Mouse (Mus musculus) left cerebral cortex, adult 11 months (tissue): ENCODE measurements around the gene Eif3l.

Source experiments
- DNase-seq: peaks from one replicate; pipeline ENCODE4 v3.0.0; 2022; ENCODE audit warnings: low spot score

Eif3l gene

DNA sequence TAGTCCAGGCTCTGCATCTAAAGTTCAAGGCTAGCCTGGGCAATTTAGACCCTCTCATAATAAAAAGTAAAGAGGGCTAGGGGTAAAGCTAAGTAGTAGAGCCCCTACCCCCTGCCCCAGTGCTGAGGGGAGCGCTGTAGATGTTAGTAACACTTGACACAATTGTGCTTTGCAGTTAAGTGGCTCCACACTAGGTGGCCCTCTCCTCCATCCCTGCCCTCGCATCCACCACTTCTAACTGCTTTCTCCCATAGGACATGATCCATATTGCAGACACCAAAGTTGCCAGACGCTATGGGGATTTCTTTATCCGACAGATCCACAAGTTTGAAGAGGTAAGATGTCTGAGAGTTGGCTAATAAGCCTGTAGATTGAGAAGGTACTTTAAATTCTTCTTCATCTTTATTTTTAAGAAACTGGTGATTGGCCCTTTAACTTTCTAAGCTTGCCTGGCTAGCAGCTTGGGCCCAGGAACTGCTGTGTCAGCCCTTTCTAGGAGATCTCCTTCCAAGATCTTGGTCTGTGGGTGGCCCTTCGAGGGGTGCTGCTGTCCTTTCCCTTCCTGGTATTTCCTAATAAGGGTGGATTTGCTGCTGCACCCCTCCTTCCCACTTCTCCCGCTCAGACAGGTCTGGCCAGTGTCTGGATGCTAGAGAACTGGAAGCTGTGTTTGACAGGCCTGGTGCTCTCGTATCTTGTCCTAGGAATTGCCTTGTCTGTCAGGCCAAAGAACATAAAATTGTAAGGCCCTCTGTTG lies 18.3 kb downstream of the Eif3l start:
- no peak for DNase-seq

DNA sequence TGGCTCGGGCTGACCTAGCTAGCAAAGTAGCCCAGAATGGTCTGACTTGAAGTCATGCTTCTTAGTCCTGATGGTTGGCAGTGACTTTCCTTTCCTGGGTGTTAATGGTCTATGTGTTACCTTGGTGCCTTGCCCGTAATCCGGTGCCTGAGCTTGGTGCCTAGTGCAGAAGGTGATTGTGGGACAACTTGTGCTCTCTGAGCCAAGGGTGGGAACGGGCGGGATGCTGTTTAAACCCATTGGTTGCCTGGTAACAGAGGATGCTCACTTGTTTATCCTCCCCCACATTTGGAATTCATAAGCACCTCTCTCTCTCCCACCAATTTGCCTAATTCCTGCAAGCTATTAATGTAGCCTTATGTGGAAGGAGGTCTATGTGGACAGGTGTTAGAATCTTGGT lies 20.5 kb downstream of the Eif3l start:
- DNase-seq, result no peak

DNA sequence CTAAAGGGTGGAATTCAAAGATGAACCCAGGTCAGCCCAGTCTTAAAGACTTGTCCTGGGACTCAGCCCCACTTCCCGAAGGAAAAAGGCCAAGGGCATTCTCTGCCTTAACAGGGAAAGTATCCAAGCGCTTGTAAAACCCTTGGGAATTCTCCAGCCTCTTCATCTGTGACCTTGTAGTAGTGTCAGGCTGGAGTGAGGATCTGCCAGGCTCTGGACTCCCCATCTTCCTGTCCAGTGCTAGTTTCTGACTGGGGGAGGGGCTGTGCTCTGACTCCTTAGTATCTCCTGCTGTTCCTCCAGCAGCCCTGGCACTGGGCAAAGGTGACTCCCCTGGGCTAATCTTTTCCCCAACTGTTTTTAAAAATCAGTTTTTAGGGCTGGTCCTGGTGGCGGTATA lies 21.6 kb downstream of the Eif3l start:
- no peak for DNase-seq

DNA sequence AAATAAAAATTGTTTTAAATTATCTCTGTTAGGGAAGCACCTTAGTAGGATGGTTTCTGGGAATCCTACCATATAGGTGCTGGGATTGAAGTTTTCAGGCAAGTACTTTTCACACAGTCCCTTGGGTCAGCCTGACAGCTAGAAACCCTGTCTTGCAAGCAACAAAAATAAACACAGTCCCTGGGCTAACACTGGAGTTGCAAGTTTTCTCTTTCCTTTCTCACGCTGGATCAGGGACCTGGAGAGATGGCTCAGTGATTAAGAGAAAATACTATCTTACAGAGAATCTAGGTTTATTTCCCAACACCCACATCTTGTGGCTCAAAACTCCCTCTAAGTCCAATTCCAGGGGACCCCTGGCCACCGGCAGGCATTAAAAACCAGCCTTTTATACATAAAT lies 22.2 kb downstream of the Eif3l start:
- no peak for DNase-seq

DNA sequence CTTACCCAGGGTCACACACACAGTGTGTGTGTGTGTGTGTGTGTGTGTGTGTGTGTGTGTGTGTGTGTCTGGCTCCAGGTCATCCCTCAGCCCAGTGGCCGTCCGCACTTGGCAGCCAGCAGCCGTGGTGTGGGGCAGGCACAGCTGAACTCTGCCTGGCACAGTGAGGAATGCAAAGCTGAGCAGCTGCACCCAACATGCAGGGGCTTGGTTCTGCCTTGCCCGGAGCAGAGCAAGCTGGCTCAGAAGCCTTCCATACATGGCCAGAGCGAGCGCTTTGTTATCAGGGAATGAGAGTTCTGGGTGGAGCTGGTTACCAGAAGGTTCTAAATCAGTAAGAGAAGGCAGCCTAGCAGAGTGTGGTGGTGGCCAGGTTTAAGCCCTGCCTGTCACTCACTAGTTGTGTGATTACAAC lies 22.6 kb downstream of the Eif3l start:
- no peak for DNase-seq

DNA sequence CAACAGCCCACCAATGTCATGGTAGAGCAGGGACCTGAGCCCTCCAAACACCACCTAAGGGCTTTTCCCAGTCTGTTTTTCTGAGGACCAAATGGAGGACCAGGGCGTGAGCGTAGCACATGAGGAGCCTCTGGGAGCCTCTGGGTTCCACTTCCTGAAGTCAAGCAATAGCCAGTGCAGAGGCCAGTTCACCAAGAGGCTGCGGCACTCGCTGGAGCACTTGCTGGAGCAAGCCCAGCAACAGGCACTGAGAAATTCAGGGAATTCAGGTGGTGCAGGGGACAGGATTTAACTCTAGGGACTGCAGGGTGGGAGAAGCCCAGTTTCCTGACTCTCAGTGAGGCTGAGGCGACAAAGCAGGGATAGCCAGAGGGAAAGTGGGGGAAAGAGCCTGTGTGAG lies 23.2 kb downstream of the Eif3l start:
- DNase-seq, result no peak

DNA sequence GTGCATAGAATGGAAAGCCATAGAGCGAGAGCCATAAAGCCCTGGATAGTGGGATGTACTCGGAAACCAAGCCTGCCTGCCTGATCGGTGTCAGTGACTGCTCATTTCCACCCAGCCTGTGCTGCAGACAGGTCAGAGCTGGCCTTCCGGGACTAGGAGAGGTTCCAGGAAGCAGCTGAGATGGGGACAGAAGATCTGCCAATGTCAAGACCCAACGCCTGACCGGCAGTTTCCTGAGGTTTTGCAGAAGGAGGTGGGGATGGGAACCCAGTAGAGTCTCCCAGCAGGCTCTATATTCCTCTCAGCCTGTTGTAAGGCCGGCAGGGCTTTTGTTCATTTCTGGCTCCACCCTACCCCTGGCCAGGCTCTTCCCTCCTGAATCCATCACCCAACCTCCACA lies 23.9 kb downstream of the Eif3l start:
- DNase-seq, result no peak

DNA sequence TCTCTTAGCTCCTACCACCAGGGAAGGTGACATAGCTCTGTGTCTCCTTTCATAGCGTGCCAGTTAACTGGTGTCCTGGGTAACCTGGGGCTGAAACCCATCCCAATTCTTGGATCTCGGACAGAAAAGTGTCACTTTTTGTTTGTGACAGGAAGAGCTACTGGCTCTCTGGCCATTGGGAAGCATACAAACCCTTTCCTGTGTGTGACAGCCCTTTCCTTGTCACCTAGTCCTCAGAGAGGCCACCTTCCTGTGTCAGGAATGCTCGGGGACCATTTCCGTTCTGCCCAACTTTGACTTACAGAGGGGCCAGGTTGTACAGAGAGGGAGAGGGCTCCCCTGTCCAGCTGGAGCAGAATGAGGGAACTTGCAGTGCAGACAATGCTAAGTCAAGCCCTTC lies 24.5 kb downstream of the Eif3l start:
- DNase-seq, result no peak

DNA sequence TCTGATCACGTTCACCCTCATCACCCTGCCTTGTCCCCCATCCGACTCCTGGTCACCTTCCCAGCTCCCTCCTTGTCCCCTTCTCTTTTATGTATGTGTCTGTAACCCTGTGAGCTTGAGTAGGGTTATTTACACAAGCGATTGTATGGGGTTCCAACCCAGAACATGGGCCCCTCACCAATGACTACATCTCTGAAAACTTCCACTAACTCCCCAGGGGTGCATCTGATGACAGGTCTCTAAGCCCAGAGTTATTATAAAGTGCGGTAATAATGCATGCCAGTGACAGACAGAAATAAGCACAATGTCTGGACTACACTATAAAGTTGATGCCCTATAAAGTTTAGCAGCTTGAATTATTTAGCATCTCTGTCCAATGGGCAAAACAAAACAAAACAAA lies 25.4 kb downstream of the Eif3l start:
- no peak for DNase-seq

DNA sequence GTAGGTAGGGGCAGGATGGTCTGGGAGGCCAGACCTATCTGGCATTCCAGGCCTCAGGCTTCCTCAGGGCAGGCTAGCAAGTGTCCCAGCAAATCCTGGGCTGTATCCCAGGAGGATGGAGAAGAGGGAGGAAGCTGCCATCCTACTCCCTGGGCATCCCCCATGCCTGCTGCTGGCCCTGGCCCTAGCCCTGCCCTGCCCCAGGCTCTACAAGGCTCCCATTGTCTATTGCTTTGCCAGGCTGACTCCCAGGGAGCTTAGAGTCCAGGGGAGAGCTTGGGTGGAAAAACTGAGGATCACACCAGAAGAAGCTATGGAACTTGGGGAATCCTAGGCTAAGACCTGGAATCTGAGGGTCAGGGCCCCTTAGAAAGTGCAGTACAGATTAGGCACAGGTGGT lies 26.6 kb downstream of the Eif3l start:
- no peak for DNase-seq

DNA sequence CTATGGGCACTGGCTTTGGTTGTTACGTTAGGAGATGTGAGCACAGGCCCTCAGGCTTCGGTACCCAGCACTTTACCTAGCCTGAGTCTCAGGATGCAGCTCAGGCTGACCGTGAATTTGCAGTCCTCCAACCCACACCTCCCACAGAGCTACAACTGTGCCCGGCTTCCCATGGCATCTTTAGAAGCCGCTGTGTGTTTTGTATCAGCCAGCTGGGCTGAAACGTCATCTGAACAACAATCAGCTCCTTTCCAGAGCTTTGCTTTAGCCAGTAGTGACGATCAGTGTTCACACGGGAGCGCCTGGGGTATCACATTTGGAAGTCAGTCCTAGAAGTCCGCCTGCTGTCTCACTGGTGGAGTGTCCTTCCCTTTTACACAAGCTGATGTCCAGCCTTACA lies 28.3 kb downstream of the Eif3l start:
- no peak for DNase-seq

DNA sequence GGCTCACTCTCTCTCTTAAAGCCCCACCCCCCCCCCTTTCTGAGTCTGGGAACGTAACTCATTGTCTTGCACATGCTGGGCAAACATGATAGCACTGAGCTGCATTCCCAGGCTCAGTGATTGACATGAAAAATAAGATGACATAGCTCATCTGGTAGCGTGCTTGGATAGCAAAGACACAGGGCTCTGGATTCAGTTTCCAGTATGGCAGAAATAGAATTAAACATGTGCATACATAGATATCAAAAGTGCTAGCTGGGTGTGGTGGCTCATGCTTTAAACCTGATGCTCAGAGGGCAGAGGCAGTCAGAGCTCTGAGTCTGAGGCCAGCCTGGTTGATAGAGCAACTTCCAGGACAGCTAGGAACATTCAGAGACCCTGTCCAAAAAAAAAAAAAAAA lies 30.8 kb downstream of the Eif3l start:
- DNase-seq, result no peak

DNA sequence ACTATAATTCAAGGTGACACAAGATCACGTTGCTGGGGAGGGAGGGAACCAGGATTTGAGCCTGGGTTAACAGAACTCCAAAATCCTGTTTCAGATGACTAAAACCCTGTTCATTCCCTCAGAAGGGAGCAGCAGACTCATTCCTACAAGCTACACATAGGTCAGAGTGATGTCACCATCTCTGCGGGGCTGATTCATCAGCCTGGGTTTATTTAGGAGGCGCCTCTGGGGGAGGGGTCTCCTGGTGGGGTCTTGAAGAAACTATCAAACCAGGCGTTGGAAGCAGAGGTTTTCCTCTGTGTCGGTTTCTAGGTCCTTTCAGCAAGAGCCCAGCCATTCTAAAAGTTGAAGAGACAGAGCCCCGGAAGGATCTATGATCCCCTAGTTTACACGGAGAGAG lies 33.0 kb downstream of the Eif3l start:
- no peak for DNase-seq

DNA sequence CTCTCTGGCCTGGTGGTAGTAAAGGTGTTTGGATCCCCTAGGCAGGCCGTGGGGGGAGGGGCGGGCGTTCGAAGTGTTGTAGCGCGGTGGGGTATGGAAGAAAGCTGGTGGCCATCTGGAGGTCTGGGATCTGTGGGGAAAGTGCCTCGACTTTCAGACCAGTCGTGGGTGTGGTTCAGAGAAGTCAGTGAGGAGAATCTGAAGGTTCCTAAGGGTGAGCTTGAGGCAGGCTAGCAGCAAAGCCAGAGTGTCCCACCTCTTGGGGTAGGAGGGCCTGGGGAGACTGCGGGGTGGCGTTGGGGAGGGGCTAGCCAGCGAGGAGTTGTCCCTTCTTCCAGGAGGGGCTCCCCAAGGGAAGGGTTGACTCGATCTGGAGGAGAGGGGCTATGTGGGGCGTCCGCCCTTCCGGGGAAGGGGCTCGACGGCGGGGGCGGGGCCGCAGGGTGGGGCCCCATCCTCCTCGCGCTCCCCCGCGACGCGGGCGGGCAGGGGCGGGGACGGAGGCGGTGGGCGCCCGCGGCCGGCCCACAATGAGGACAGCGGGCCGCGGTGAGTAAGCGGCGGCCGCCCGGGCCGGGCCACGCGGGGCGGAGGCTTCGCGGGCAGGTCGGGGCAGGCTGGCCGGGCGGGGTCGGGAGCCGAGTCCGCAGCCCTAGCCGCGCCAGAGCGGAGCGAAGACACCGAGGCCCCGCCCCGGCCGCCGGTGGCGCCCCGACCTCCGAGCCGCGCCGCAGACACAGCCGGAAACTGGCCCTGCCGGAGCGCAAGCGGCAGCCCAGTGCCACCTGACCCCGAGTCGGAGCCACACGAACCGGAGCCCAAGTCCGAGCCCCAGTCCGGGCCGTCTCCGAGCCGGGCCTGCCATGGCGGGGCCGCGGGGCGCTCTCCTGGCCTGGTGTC lies 33.7 kb downstream of the Eif3l start, which contains the start of gene Micall1:
Gene Micall1 (plus strand): TSS at position 478 of the 900 bp plus-strand sequence.
- DNase-seq, result no peak

DNA sequence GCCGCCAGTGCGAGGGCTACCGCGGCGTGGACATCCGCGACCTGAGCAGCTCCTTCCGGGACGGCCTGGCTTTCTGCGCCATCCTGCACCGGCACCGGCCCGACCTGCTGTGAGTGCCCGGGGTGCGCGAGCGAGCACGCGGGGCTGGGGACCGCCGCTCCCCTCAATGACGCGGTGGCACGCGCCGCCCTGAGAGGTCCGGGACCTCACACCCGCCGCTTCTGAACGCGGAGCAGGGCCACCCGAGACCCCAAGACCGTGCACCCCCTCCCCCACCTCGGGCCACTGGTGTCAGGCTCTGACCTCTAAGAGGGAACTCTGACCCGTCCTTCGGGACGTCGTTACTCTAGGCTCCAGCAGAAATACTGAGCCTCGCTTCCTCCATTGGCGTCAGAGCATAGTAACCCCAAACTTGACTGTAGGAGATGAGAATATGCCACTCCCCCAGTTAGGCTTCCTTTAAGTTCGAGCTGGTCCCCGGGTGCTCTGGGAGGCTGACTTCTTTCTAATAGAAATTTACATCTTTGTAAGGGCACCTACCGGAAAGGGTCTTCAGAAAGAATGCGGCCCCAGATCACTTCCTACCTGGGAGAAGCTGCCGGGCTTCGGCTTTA lies 34.4 kb downstream of the Eif3l start:
- DNase-seq, result no peak

DNA sequence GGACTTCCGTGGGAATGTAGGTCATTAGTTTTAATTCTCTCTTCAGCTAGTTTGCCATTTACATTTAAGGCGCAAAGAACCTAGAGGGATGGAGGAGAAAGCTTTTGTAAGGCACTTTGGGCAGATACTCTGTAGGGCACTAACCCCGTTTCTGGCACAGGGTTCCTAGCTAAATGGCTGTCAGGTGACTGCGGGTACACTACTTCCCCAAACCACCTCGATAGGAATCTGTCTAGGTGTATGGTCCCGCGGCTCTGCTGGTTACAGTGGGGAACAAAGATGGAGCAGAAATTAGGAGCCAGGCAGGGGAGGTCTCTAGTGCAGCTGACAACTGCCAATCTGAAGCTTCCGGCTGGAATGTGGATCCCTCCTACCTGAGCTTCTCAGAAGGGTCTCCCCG lies 35.1 kb downstream of the Eif3l start:
- DNase-seq, result no peak

DNA sequence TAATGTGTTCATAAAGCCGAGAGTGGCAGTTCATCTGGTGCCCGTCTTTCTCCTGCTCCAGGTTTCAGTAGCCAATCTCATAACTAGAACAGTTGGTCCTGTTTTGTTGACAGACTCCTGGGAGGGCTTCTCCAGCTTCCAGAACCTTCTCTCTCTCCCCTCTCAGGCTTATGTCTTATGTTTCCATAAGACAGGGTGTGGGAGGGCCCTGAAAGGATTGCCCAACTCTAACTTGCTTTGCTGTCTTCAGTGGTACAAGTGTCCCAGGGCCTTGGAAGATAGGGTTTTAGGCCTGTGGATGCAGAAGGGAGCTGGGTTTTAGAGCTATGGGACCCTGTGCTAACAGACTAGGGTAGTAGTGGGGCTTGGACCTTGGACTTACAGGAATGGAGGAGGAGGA lies 35.5 kb downstream of the Eif3l start:
- no peak for DNase-seq

DNA sequence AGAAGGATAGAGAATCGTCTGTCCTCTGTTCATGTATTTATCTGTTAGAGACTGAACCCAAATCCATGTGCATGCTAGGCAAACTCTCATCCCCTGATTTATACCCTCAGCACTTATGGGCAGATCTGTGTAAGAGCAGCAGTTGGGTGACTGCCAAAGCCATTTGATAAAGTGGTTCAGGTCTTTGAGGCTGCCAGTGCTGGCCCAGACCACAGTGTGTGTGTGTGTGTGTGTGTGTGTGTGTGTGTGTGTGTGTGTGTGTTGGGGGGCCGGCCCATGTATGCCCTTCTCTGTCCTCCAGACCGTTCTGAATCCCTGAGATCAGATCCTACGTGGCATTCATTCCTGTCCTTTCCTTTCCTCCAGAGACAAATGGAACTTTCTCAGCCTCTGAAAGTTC lies 36.8 kb downstream of the Eif3l start:
- no peak for DNase-seq

DNA sequence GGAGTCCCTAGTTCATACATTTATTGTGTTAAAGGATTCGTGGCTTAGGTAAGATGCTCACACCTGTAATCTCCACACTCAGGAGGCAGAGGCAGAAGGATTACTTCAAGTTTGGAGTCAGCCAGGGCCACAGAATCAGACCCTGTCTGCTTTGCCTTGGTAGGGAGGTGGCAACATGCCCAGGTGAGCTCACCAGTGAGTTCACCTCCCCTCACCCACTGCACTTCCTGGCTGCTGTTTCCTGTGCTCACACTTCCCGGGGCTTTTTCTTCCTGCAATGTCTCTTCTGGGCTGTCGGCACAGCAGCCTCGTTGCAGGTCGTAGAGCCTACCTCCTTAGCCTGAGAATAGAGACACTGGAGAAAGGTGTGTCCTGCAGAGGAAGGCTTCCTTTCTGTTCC lies 40.3 kb downstream of the Eif3l start:
- DNase-seq, result no peak

DNA sequence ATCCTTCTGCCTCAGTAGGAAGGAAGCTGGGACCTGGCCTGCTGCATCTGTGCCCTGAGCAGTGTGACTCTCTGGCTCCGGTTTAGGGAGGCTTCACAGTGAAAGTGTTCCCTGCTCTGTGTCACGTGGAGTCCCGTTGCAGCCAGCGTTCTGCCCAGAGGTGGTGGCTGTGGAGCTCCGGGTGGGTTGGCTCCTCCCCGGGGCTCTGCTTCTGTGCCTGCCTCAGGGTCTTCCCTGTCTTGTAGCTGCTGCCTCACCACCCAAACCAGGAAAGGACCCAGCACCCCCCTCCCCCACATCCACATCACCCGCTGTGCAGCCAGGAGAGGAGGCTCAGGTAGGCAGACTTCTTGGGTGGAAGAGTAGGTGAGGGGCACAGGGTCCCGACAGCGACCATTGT lies 44.5 kb downstream of the Eif3l start:
- no peak for DNase-seq

DNA sequence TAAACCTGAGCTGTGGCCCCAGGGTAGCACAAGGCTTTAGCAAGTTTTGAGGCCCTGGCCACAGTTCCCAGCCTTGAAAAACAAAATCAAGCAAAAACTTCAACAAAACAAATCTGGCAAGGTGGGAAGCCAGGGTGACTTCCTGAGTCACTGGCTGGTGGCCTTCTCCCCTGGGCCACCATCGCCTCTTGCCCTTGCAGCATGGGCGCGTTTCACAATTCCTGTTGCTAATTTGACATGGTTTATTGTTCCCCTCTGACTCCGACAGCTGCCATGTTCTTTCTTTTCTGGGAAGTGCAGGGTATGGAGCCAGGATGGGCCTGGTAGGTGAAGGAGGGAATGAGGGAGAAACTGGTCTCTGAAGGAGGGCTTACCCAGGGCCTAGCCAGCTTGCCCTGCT lies 47.1 kb downstream of the Eif3l start:
- no peak for DNase-seq

DNA sequence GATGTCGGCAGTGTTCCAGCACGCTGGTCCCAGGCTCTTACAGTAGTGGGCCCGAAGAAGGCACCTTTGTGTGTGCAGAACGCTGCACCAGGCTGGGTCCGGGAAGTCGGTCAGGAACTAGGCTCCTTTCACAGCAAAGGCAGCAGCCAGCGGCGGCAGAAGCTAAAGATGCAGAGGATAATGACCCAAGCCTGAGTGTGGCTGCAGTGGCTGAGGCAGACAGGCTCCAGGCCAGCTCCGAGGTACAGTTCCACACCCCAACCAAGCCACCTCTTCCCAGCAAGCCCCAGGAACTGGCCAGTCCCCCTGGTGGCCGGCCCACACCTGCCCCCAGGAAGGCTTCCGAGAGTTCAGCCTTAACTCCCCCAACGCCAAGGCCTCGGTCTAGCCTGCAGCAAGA lies 47.6 kb downstream of the Eif3l start:
- DNase-seq, result no peak

DNA sequence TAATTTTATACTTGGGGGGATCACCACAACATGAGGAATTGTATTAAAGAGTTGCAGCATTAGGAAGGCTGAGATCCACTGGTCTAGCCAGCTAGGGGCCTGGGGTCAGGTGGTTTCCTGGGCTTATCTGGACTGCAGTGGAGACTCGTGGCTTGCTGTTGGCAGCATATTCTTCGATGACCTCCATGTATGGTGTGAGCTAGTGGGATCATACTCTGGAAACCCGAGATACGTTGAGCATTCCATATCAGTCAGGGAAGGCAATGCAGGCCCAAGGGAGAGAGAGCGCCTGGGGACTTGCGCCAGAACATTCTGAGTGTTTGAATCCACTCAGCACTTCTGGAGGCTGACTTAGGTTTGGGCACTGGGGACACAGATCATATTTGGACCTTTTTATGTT lies 48.8 kb downstream of the Eif3l start:
- no peak for DNase-seq
